Mouse (Mus musculus) inflammation-experienced regulatory T-cells, adult 16 weeks (primary cell): ENCODE data around the gene Acacb. TPM values are rescaled to one million over a fixed set of nuclear protein-coding genes. Genes with fewer than 3 reads are reported as not detected.

Source experiments
- polyA plus RNA-seq: library from polyadenylated mRNA; unstranded; fragments of 100-300 nt; shearing (Covaris generic); gene quantifications from one replicate; pipeline ENCODE4 v1.2.1, GENCODE M21; 2017

Gene Acacb
- polyA plus RNA-seq = 0.44 TPM

GRCm38 (mm10) chr5:114146028-114146888 is at the start of gene Acacb:
Gene Acacb (plus strand): TSS chr5:114146535.

GRCm38 (mm10) chr5:114127374-114128349 is 18.7 kb upstream of the Acacb start, which contains the start of gene Alkbh2:
Gene Alkbh2 (minus strand): TSS chr5:114128218.

GRCm38 (mm10) chr5:114130211-114130605 is 16.1 kb upstream of the Acacb start, which contains the start of gene Ung:
Gene Ung (plus strand): TSS chr5:114130386.

DNA sequence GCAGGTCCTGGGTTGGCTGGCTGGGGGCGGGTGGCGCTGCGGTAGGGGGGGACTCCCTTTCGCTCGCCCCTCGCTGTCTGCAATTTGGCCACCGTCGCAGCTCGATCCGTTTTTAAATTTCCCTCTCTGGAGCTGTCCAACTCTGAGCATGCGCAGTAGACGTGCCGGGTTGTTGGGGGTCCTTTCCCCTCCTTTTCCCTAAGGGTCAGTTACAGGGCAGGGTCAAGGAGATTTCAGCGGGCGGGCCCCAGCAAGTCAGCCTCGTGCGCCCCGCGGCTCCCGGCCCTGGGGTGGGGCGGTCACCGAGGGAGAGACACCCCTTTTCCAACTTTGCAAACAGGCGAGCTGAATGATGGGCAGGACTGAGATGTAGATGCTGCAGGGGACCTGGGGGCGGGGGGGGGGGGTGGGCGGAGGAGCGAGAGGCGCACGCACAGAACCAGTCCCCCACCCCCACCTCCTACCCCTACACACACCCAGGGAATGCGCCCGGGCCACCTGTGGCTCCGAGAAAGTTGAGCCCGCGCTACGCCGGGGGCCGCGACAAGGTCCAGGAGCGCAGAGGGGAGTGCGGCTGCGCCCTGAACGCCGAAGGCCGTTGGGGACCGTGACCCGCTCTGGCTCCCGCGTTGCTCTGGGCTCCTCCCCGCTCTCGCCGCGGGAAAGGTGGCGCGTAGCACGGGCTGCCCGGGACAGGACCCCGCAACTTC is 127.5 kb downstream of the Acacb start, which contains the start of gene Foxn4:
Foxn4 (minus strand) TSS at position 115 of the 710 bp plus-strand sequence.

DNA sequence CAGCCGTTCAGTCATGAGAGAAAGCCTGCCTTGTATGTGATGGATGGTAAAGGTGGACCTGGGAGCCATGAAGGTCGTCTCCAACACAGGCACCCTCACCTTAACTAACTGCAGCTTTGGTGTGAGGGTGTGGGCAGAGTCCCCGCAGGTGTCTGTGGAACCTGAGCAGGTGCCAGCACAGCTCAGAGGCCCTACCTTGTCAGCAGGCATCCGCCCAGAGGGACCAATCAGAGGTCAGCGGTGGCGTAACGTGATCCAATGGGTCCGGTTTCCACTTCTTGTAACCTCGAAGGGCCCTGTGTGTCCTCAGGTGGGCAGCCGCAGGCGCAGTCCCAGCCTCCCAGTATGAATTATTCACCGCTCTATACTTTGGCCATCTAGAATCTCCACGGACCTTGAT is 142.5 kb downstream of the Acacb start, which contains the start of gene Myo1h:
Myo1h (plus strand) TSS at position 293 of the 400 bp plus-strand sequence.

Other genes starting within 250 kb of the Acacb start
- 101 TPM for gene Coro1c, start 237.8 kb upstream of the Acacb start, polyA plus RNA-seq
- gene Ssh1, start 152.6 kb upstream of the Acacb start, polyA plus RNA-seq = 30.9 TPM
- gene Dao, start 142.8 kb upstream of the Acacb start, polyA plus RNA-seq = 0.87 TPM
- 2.3 TPM for gene Usp30, start 81.1 kb upstream of the Acacb start, polyA plus RNA-seq
- 0.34 TPM for gene Svop, start 55.0 kb upstream of the Acacb start, polyA plus RNA-seq
- 17.2 TPM for gene Alkbh2, start 18.3 kb upstream of the Acacb start, polyA plus RNA-seq
- 2.6 TPM for gene Ung, start 16.1 kb upstream of the Acacb start, polyA plus RNA-seq
- gene Foxn4, start 127.3 kb downstream of the Acacb start, polyA plus RNA-seq = not detected
- gene Myo1h, start 142.6 kb downstream of the Acacb start, polyA plus RNA-seq = 7.0 TPM
- 174 TPM for gene Kctd10, start 234.0 kb downstream of the Acacb start, polyA plus RNA-seq
- 77.0 TPM for gene Ube3b, start 234.1 kb downstream of the Acacb start, polyA plus RNA-seq